Mouse (Mus musculus) adrenal gland, adult (tissue): ENCODE data around the gene Amotl1.
A peak's percentile ranks its signal among the peaks of the same experiment; 100 is the strongest.
"Not testable (repeated sequence)": the region's sequence is repeated elsewhere in the genome, so short reads cannot be mapped to it uniquely, and the experiment has no call there.

Experiments used
- DNase-seq, 2 experiments: peaks; one replicate each; pipeline ENCODE4 v3.0.0; 2022 to 2023; ENCODE audit warnings: low spot score in 1 of 2; ENCODE audit not compliant: inconsistent age in 2 of 2

The Amotl1 gene

GRCm38 (mm10) chr9:14607464-14607863 lies 37.4 kb downstream of the Amotl1 start:
- no peak for DNase-seq

GRCm38 (mm10) chr9:14605992-14606391 lies 38.9 kb downstream of the Amotl1 start:
- DNase-seq: no peak

- no peak for DNase-seq
Observed at GRCm38 (mm10) chr9:14604363-14604762, 40.5 kb downstream of the Amotl1 start.

- DNase-seq: no peak
Observed at GRCm38 (mm10) chr9:14603475-14603874, 41.4 kb downstream of the Amotl1 start.

- no peak for DNase-seq
Observed at GRCm38 (mm10) chr9:14599799-14600198, 45.1 kb downstream of the Amotl1 start.

GRCm38 (mm10) chr9:14598157-14598556 lies 46.7 kb downstream of the Amotl1 start:
- DNase-seq: no peak

- no peak for DNase-seq
Observed at GRCm38 (mm10) chr9:14597429-14597828, 47.4 kb downstream of the Amotl1 start.

GRCm38 (mm10) chr9:14596858-14597257 lies 48.0 kb downstream of the Amotl1 start:
- no peak for DNase-seq

- DNase-seq: no peak
Observed at GRCm38 (mm10) chr9:14596427-14596826, 48.4 kb downstream of the Amotl1 start.

- DNase-seq: no peak
Observed at GRCm38 (mm10) chr9:14595893-14596292, 49.0 kb downstream of the Amotl1 start.

- DNase-seq: no peak
Observed at GRCm38 (mm10) chr9:14593880-14594279, 51.0 kb downstream of the Amotl1 start.

- DNase-seq: no peak
Observed at GRCm38 (mm10) chr9:14590666-14591065, 54.2 kb downstream of the Amotl1 start.

- peak; percentile 49 to 53 for DNase-seq
Observed at GRCm38 (mm10) chr9:14588690-14589089, 56.2 kb downstream of the Amotl1 start.

GRCm38 (mm10) chr9:14585702-14586101 lies 59.2 kb downstream of the Amotl1 start:
- no peak for DNase-seq

- no peak for DNase-seq
Observed at GRCm38 (mm10) chr9:14578960-14579359, 65.9 kb downstream of the Amotl1 start.

GRCm38 (mm10) chr9:14576359-14576758 lies 68.5 kb downstream of the Amotl1 start:
- DNase-seq: not testable (repeated sequence)

GRCm38 (mm10) chr9:14574760-14575399 lies 70.0 kb downstream of the Amotl1 start:
- DNase-seq: peak in 1 of 2 experiments; percentile 48

- DNase-seq: peak in 1 of 2 experiments; percentile 56
Observed at GRCm38 (mm10) chr9:14569175-14569975, 75.5 kb downstream of the Amotl1 start.

GRCm38 (mm10) chr9:14568487-14568886 lies 76.4 kb downstream of the Amotl1 start:
- DNase-seq: no peak

GRCm38 (mm10) chr9:14564486-14564885 lies 80.4 kb downstream of the Amotl1 start:
- DNase-seq: no peak

- no peak for DNase-seq
Observed at GRCm38 (mm10) chr9:14563351-14563750, 81.5 kb downstream of the Amotl1 start.

- no peak for DNase-seq
Observed at GRCm38 (mm10) chr9:14560545-14560944, 84.3 kb downstream of the Amotl1 start.
